Mouse (Mus musculus): ENCODE results near the gene Rtn4r. TPM values are rescaled to one million over a fixed set of nuclear protein-coding genes. Genes with fewer than 3 reads are reported as not detected.

Rtn4r gene
- total and polyA plus RNA-seq, 2 experiments: not detected

DNA sequence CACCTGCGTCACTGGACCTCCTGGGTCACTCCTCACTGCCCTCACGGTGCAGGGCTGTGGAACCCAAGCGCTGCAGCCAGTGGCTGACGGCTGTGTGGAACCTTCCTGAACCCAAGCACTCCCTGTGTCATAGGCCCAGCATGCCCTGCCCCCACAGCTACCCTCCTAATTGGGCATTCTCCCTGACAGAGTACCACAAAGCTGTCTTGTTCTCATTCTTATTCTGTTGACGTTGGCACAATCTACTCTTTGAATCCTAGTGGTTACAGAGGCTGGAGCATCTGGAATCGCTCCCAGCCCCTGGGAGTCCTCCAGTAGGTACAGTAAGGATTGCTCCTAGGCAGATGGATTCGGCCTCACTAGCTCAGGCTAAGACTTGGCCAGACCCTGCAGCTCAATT, 33.1 kb downstream of the Rtn4r start:
- Histone ChIP-seq H3K9ac (ENCODE audit: low read depth, low read length) (no peak overlapping the region), H3K4me1 (ENCODE audit: control insufficient read depth, insufficient read depth, low read length) (no peaks in the 10 kb centered on the region), H3K27ac (replicated peaks; ENCODE audit: insufficient read depth, low read depth, low read length) (no peak overlapping the region), H3K79me2 (ENCODE audit: control insufficient read depth, insufficient read depth, low read length) (no peaks in the 10 kb centered on the region), H3K27me3 (ENCODE audit: control insufficient read depth, insufficient read depth, low read length) (no peaks in the 10 kb centered on the region), H3K36me3 (ENCODE audit: control insufficient read depth, insufficient read depth, low read length) (no peaks in the 10 kb centered on the region), H3K4me3 (ENCODE audit: insufficient read depth, low read depth, low read length) (no peak overlapping the region)
- 55% methylated on average over 7 of the region's 7 CpGs for WGBS
- no peak for TF ChIP-seq CTCF (IDR thresholded peaks at IDR 0.05; ENCODE audit: low read depth, low read length)
- TF ChIP-seq POLR2A (IDR thresholded peaks at IDR 0.05; ENCODE audit: extremely low read depth, insufficient read depth, low read length): no peak
- no peak for DNase-seq (ENCODE audit: extremely low read depth, low read depth, low spot score)

DNA sequence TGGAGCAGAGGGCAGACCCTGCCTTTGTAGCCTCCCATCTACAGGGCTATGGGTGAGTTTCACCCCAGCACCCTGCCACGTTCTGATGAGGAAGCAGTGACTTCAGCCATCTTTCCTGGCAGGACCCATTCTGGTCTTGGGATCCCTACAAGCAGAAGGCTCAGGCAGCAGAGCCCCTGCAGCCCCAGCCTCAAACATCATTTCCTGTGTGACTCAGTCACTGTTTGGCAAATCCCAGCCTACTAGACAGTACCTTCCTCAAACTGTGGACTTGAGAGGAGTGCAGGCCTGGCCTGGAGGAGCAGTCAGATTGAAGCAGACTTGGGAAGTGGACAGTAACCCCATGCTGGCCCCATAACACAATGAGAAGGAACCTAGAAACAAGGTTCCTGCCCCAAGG, 33.7 kb downstream of the Rtn4r start:
- Histone ChIP-seq H3K4me3 (ENCODE audit: insufficient read depth, low read depth, low read length) (no peak overlapping the region), H3K79me2 (ENCODE audit: control insufficient read depth, insufficient read depth, low read length) (no peaks in the 10 kb centered on the region), H3K27ac (replicated peaks; ENCODE audit: insufficient read depth, low read depth, low read length) (no peak overlapping the region), H3K9ac (ENCODE audit: low read depth, low read length) (no peak overlapping the region), H3K27me3 (ENCODE audit: control insufficient read depth, insufficient read depth, low read length) (no peaks in the 10 kb centered on the region), H3K36me3 (ENCODE audit: control insufficient read depth, insufficient read depth, low read length) (no peaks in the 10 kb centered on the region), H3K4me1 (ENCODE audit: control insufficient read depth, insufficient read depth, low read length) (no peaks in the 10 kb centered on the region)
- no peak for TF ChIP-seq POLR2A (IDR thresholded peaks at IDR 0.05; ENCODE audit: extremely low read depth, insufficient read depth, low read length)
- TF ChIP-seq CTCF (IDR thresholded peaks at IDR 0.05; ENCODE audit: low read depth, low read length): no peak
- no peak for DNase-seq (ENCODE audit: extremely low read depth, low read depth, low spot score)
- WGBS: 70% methylated on average over 1 of the region's 1 CpGs

DNA sequence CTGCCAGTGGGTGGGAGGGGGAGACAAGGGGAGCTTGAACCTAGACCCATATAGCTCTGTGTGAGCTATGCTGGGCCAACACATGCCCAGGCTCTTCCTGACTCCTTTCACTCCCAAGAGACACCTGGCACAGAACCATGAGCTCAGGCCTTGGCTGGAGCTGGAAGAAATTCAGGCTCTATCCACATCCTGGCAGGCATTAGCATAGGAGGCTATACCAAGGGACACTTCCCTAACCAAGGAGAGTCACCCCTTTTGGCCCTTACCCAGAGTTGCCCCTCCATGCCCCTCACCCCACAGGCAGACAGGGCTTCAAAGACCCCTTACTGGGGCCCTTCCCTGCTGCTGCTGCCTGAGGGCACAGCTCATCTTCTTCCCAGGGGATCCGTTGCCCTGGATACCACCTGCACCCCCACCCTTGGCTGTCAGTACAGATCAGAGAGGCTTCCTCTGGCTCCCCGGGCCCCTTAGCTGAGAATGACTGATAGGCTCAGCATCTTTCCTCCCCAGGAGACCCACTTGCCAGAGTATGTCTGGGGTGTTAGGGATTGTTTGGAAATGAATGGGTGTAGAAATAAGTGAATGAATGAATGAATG, 37.3 kb downstream of the Rtn4r start:
- H3K79me2 ChIP-seq (ENCODE audit: control insufficient read depth, insufficient read depth, low read length): no peaks in the 10 kb centered on the region
- H3K9ac ChIP-seq (ENCODE audit: low read depth, low read length): no peak overlapping the region
- H3K4me1 ChIP-seq (ENCODE audit: control insufficient read depth, insufficient read depth, low read length): no peaks in the 10 kb centered on the region
- no peaks in the 10 kb centered on the region for H3K36me3 ChIP-seq (ENCODE audit: control insufficient read depth, insufficient read depth, low read length)
- no peak for TF ChIP-seq CTCF (IDR thresholded peaks at IDR 0.05; ENCODE audit: low read depth, low read length)
- TF ChIP-seq POLR2A (IDR thresholded peaks at IDR 0.05; ENCODE audit: extremely low read depth, insufficient read depth, low read length): no peak
- no peak overlapping the region for H3K27ac ChIP-seq (replicated peaks; ENCODE audit: insufficient read depth, low read depth, low read length)
- no peaks in the 10 kb centered on the region for H3K27me3 ChIP-seq (ENCODE audit: control insufficient read depth, insufficient read depth, low read length)
- H3K4me3 ChIP-seq (ENCODE audit: insufficient read depth, low read depth, low read length): no peak overlapping the region
- DNase-seq (ENCODE audit: extremely low read depth, low read depth, low spot score): no peak
- 62% methylated on average over 2 of the region's 2 CpGs for WGBS

DNA sequence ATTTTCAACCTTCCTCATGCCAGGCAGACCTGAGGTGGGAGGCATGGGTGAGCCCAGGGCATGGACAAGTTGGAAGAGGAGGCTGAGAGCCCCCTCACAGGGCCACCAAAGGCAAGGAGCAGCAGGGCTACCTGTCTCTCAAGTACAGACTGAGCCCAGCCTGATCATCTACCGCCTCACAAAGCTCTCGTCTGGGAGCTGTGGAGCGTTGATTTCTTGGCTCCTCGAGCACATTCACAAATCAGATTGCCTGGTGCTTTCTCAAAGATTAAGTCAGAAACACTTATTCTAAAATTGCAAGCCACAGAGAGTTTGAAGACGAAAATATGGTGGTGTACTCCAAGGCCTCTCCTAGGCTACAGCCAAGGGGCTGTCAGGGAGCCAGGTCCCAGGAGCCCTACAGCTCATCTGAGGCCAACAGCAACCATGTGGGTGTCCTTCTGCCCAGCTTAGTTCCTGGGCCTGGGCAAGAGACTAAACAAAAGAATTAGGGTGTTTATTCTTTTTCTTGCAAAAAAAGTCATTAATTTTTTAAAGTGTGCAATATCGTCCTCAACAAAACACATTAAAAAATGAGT, 39.3 kb downstream of the Rtn4r start:
- Histone ChIP-seq H3K27ac (replicated peaks; ENCODE audit: insufficient read depth, low read depth, low read length) (no peak overlapping the region), H3K4me3 (ENCODE audit: insufficient read depth, low read depth, low read length) (no peak overlapping the region)
- 89% methylated on average over 6 of the region's 6 CpGs for WGBS

DNA sequence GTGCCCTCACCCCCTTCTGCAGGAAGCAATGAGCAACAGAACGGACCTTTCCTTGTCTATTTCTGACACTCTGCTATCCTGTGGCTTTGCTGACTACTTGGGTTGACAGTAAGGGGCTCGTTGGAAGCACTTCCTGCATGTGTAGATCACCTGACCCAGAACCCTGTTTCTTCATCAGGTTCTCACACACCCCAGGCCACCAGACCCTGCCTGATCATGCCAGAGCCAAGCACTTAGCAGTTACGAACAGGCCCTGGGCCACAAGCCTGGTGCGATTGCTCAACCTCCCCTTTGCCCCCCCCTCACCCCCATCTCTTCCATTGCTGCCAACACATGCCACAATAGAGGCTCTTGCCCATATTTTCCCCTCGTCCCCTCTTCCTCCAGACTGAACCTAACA, 41.7 kb downstream of the Rtn4r start:
- no peaks in the 10 kb centered on the region for H3K4me1 ChIP-seq (ENCODE audit: control insufficient read depth, insufficient read depth, low read length)
- WGBS: 33% methylated on average over 5 of the region's 5 CpGs
- H3K27me3 ChIP-seq (ENCODE audit: control insufficient read depth, insufficient read depth, low read length): no peaks in the 10 kb centered on the region
- no peak overlapping the region for H3K27ac ChIP-seq (replicated peaks; ENCODE audit: insufficient read depth, low read depth, low read length)
- H3K9ac ChIP-seq (ENCODE audit: low read depth, low read length): no peak overlapping the region
- peak; percentile 29 for DNase-seq (ENCODE audit: extremely low read depth, low read depth, low spot score)
- no peak overlapping the region for H3K4me3 ChIP-seq (ENCODE audit: insufficient read depth, low read depth, low read length)
- no peaks in the 10 kb centered on the region for H3K36me3 ChIP-seq (ENCODE audit: control insufficient read depth, insufficient read depth, low read length)
- no peaks in the 10 kb centered on the region for H3K79me2 ChIP-seq (ENCODE audit: control insufficient read depth, insufficient read depth, low read length)
- TF ChIP-seq POLR2A (IDR thresholded peaks at IDR 0.05; ENCODE audit: extremely low read depth, insufficient read depth, low read length) (no peak), CTCF (IDR thresholded peaks at IDR 0.05; ENCODE audit: low read depth, low read length) (no peak)

More for the DNA sequence above, 39.3 kb downstream of the Rtn4r start:
- H3K9ac ChIP-seq (ENCODE audit: low read depth, low read length): no peak overlapping the region
- H3K4me1 ChIP-seq (ENCODE audit: control insufficient read depth, insufficient read depth, low read length): no peaks in the 10 kb centered on the region
- no peaks in the 10 kb centered on the region for H3K36me3 ChIP-seq (ENCODE audit: control insufficient read depth, insufficient read depth, low read length)
- no peaks in the 10 kb centered on the region for H3K27me3 ChIP-seq (ENCODE audit: control insufficient read depth, insufficient read depth, low read length)
- TF ChIP-seq CTCF (IDR thresholded peaks at IDR 0.05; ENCODE audit: low read depth, low read length) (no peak), POLR2A (IDR thresholded peaks at IDR 0.05; ENCODE audit: extremely low read depth, insufficient read depth, low read length) (no peak)
- no peak for DNase-seq (ENCODE audit: extremely low read depth, low read depth, low spot score)
- no peaks in the 10 kb centered on the region for H3K79me2 ChIP-seq (ENCODE audit: control insufficient read depth, insufficient read depth, low read length)

DNA sequence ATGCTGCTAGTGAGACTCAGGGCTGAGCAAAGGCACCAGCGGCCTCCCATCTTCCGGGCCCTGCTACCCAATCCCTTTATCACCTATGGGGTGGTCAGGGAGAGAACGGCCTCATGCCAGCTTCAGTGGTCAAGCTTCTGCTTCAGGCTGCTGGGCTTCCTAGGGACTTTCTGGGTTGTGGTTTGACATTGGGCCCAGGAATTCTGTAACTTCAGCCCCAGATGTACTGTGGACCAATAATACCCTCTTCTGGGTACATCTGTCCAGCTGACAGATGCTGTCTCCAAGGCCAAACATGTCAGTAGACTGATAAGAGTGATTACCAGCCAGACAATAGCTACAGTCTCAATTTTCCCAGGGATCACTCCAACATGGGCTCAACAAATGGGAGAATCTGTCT, 42.3 kb downstream of the Rtn4r start:
- 96% methylated on average over 3 of the region's 3 CpGs for WGBS
- no peak overlapping the region for H3K27ac ChIP-seq (replicated peaks; ENCODE audit: insufficient read depth, low read depth, low read length)
- DNase-seq (ENCODE audit: extremely low read depth, low read depth, low spot score): no peak
- H3K27me3 ChIP-seq (ENCODE audit: control insufficient read depth, insufficient read depth, low read length): no peaks in the 10 kb centered on the region
- TF ChIP-seq POLR2A (IDR thresholded peaks at IDR 0.05; ENCODE audit: extremely low read depth, insufficient read depth, low read length) (no peak), CTCF (IDR thresholded peaks at IDR 0.05; ENCODE audit: low read depth, low read length) (no peak)
- no peaks in the 10 kb centered on the region for H3K79me2 ChIP-seq (ENCODE audit: control insufficient read depth, insufficient read depth, low read length)
- H3K36me3 ChIP-seq (ENCODE audit: control insufficient read depth, insufficient read depth, low read length): no peaks in the 10 kb centered on the region
- no peaks in the 10 kb centered on the region for H3K4me1 ChIP-seq (ENCODE audit: control insufficient read depth, insufficient read depth, low read length)
- no peak overlapping the region for H3K9ac ChIP-seq (ENCODE audit: low read depth, low read length)
- no peak overlapping the region for H3K4me3 ChIP-seq (ENCODE audit: insufficient read depth, low read depth, low read length)

All from liver, adult 2 months (tissue).